Mouse (Mus musculus): Measurements from ENCODE around the gene Cwc25. TPM values are rescaled to one million over a fixed set of nuclear protein-coding genes. Genes with fewer than 3 reads are reported as not detected.

Cwc25 gene
- polyA plus RNA-seq, 1 experiment: 34.5 TPM

DNA sequence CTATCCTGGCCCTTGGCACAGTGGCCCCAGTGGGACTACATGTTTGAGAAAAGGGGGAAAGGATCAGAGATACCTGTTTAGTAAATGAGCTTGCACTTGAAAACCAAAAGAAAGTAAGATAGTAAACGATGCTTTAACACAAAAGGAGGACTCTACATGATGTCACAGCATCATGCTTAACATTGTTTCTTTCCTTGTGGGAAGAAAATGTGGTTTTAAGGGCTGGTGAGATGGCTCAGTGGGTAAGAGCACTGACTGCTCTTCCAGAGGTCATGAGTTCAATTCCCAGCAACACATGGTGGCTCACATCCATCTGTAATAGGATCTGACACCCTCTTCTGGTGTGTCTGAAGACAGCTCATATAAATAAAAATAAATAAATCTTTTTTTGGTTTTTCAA is 8.2 kb downstream of the Cwc25 start:
- no peak for TF ChIP-seq GATA1 (IDR thresholded peaks at IDR 0.05; ENCODE audit: low read length)

- no peak for TF ChIP-seq GATA1 (IDR thresholded peaks at IDR 0.05; ENCODE audit: low read length)
These were observed 13.1 kb downstream of the Cwc25 start for GRCm38 (mm10) chr11:97753277-97753676.

DNA sequence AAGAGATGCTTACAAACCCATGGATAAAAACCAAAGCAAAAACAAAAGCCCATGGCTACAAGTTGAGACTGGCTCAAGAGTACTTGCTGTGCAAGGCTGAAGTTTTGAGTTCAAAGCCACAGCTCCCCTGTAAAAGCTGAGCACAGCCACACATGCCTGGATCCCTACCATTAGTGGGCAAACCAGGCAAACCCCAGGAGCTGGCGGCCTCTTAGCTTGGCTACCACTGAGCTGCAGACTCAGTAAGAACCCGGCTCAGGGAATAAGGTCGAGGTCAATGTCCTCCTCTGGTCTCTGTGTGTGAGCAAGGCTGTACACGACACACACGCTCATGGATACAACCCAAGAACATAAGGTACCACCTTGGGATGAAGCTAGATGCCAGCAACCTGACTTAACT is 17.9 kb downstream of the Cwc25 start:
- no peak for TF ChIP-seq GATA1 (IDR thresholded peaks at IDR 0.05; ENCODE audit: low read length)

DNA sequence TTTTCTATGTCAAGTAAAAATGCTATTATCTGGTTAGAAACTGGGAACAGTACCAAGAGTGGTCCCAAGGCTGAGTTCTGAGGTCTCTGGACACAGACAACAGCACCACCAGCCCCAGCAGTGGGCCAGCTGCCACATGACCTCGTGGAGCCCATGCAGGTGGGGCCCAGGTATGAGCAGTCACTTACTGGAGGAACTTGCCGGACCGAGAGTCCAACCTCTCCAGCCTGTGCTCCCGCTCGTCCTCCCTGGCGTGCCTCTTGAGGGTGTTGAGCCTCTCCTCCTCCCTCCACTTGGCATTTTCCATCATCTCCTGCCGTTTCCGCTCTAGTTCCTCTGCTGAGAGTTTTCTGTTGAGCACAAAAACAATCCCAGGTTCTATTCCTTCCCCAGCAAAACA is 18.6 kb downstream of the Cwc25 start:
- TF ChIP-seq GATA1 (IDR thresholded peaks at IDR 0.05; ENCODE audit: low read length): no peak

DNA sequence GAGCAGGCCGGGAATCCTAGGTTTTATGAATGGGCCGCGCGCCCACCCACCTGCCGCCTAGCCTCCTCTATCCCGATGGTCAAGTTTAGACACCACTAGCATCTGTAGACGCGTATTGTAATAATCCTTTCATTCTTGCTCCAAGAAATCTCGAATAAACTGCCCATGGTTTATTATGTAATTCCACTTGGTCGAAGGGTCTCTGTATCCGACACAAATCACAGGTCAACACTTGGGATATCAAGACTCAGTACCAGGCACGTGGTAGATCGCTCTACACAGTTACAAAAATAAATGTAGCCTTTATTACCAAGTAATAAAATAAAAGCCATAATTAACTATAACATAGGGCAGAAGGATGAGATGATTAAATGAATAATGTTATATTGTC is 21.0 kb downstream of the Cwc25 start:
- TF ChIP-seq GATA1 (IDR thresholded peaks at IDR 0.05; ENCODE audit: low read length): no peak

DNA sequence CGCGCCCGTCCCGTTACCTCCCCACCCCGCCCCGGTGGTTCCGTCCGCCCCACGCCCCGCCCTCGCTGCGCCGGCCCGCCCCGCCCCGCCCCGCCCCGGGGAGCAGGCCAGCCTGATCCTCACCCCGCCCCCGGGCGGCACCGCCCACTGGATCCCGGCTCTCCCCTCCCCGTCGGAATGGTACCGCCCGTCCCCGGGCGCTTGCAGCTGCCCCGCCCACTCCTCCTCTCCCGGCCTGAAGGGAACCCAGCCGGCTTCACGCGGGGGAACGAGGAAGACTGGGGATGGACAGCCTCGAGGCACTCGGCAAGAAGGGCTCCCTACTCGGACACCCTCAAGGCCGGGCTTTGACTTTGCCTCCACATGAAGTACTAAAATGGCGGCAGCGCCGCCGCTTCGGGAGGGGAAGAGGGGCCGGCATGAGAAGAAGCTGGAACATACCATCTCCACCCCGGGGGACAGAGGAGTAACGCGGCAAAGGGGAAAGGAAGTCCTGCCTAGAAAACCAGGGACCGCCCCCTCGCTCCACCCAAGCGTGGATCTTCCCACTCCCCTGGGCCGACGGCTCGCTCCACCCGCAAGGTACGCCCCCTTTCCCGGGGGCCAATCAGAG is 21.5 kb downstream of the Cwc25 start:
- no peak for TF ChIP-seq GATA1 (IDR thresholded peaks at IDR 0.05; ENCODE audit: low read length)

DNA sequence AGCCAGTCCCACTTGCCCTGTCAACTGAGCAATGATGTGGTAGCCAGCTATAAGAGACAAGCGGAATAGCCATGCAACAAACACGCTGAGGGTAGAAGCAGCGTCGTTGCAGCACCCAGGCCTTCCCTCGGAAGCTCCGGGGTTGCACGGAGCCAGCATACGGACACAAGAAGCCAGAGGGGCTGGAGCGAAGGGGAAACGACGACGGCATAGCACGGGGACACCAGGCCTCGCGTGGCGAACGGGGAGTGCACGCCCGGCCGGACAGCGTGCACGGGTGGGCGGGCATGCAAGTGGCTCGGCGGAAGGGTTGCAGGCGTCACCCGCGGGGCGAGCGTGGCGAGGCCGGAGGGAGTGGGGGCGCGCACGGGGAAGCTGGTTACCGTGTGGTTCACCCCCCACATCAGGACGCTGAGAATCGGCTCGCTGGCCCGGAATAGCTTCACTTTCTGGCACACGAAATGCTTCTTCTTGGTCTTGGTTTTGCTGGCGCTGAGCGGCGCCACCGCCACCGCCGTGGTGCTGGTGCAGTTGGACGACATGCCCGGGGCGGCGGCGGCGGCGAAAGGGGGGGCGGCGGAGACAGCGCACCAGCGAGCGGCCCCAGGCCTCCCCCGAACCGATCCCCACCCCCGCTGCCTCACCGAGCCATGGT is 22.2 kb downstream of the Cwc25 start, which contains the start of gene Pip4k2b:
Gene Pip4k2b, minus strand, starts transcription at position 642 of the 655 bp plus-strand sequence.
- no peak for TF ChIP-seq GATA1 (IDR thresholded peaks at IDR 0.05; ENCODE audit: low read length)

GRCm38 (mm10) chr11:97743423-97743822 is 22.9 kb downstream of the Cwc25 start:
- no peak for TF ChIP-seq GATA1 (IDR thresholded peaks at IDR 0.05; ENCODE audit: low read length)

DNA sequence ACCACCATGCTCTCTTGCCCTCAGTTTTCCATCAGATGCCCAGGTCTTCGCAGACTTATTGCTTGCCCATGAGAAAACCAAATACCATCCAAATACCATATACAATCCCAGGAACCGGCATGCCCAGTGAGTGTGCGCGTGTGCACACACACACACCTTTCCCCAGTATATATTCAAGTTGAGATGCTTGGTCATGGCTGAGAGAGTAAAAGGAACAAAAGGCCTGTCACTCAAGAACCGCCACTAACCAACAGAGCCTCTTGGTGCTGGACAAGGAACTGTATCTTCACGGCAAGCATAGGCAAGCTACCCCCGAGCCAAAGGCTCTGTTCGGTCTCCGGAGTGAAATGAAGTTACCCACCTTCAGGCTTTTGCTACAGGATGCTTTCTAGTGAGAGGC is 23.8 kb downstream of the Cwc25 start:
- TF ChIP-seq GATA1 (IDR thresholded peaks at IDR 0.05; ENCODE audit: low read length): no peak

- no peak for TF ChIP-seq GATA1 (IDR thresholded peaks at IDR 0.05; ENCODE audit: low read length)
These were observed 24.2 kb downstream of the Cwc25 start for GRCm38 (mm10) chr11:97742157-97742556.

- no peak for TF ChIP-seq GATA1 (IDR thresholded peaks at IDR 0.05; ENCODE audit: low read length)
These were observed 26.2 kb downstream of the Cwc25 start for GRCm38 (mm10) chr11:97740190-97740589.

GRCm38 (mm10) chr11:97739155-97739554 is 27.2 kb downstream of the Cwc25 start:
- TF ChIP-seq GATA1 (IDR thresholded peaks at IDR 0.05; ENCODE audit: low read length): no peak

DNA sequence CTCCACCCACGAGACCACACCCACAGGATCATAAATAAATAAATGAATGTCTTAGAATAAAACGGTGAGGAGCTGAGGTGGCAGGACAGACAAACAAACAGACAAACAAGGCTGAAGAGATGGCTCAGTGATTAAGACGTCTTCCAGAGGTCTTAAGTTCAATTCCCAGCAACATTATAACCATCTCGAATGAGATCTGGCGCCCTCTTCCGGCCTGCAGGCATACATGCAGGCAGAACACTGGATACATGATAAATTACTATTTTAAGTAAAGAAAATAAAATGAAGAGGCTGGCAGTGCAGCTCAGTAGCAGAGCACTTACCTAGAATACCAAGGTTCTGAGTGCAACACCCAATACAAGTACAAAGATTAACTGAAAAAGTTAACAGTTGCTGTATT is 27.7 kb downstream of the Cwc25 start:
- TF ChIP-seq GATA1 (IDR thresholded peaks at IDR 0.05; ENCODE audit: low read length): no peak

GRCm38 (mm10) chr11:97737600-97737999 is 28.8 kb downstream of the Cwc25 start:
- TF ChIP-seq GATA1 (IDR thresholded peaks at IDR 0.05; ENCODE audit: low read length): no peak

- no peak for TF ChIP-seq GATA1 (IDR thresholded peaks at IDR 0.05; ENCODE audit: low read length)
These were observed 29.7 kb downstream of the Cwc25 start for GRCm38 (mm10) chr11:97736645-97737044.

DNA sequence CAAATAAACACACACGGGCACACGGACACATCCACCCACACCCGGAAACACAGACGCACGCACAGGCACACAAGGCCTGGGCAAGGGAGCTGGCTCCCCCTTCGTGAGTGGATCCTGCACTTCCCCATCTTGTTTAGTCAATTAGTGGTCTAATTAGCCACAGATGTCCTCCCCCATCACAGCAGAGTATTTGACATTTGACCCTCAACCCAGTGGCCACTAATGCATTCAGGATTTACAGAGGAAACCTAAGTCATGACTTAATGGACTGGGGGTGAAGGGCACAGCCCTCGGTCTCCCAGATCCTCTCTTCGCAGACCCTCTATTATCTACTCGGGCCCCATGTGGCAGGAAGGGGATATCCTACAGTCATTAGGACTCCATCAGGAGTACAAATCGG is 32.7 kb downstream of the Cwc25 start:
- TF ChIP-seq GATA1 (IDR thresholded peaks at IDR 0.05; ENCODE audit: low read length): no peak

DNA sequence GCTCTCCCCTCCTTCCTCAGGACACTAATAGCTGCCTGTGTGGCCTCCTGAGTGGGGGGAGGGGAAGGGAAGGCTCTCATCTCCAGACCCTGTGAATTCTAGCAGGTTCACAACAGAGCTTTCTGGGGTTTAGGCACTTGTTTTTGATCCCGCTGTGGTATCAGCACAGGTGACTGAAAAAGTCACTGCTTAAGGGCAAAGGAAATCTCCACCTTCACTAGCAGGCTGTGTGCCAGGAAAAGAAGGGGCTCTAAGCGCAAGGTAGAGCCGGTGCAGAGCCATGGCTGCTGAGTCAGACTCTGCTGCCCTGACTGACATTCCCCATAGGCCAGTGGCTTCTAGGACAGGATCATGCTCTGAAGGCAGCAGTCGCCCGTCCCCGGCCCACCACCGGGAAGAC is 37.6 kb downstream of the Cwc25 start:
- TF ChIP-seq GATA1 (IDR thresholded peaks at IDR 0.05; ENCODE audit: low read length): no peak

Measured in G1E-ER4 (cell line).